Mouse (Mus musculus) heart, adult 2 months (tissue): ENCODE results near the gene Rpp25. TPM values are rescaled to one million over a fixed set of nuclear protein-coding genes. Genes with fewer than 3 reads are reported as not detected.
A peak's percentile ranks its signal among the peaks of the same experiment; 100 is the strongest.

Experiments
- DNase-seq, 2 experiments: peaks; one replicate each; pipeline ENCODE4 v3.0.0; 2021
- H3K27ac ChIP-seq: fragments of 200-600 bp; 2 replicates; pipeline ENCODE4 v1.8.1; 2022
- H3K27me3 ChIP-seq: fragments of 200-500 bp; 2 replicates; pipeline ENCODE4 v1.6.1; 2012; ENCODE audit warnings: mild to moderate bottlenecking, low read length, inconsistent platforms, mixed read lengths; ENCODE audit not compliant: control insufficient read depth, insufficient read depth
- H3K36me3 ChIP-seq: fragments of 200-500 bp; 2 replicates; pipeline ENCODE4 v1.6.1; 2012; ENCODE audit warnings: low read length, inconsistent platforms; ENCODE audit not compliant: control insufficient read depth, insufficient read depth
- H3K4me1 ChIP-seq: fragments of 200-500 bp; 2 replicates; pipeline ENCODE4 v1.6.1; 2011; ENCODE audit warnings: low read length; ENCODE audit not compliant: control insufficient read depth, insufficient read depth
- H3K4me3 ChIP-seq: fragments of 200-600 bp; 2 replicates; pipeline ENCODE4 v1.8.1; 2022
- H3K79me2 ChIP-seq: fragments of 200-500 bp; replicated peaks from 2 replicates; pipeline ENCODE4 v1.6.1; 2012; ENCODE audit warnings: mild to moderate bottlenecking, inconsistent platforms, low read length, moderate library complexity, mixed read lengths; ENCODE audit not compliant: control insufficient read depth, insufficient read depth
- H3K9ac ChIP-seq: fragments of 200-500 bp; 2 replicates; pipeline ENCODE4 v1.6.1; 2012; ENCODE audit warnings: low read depth, mild to moderate bottlenecking, control low read depth, inconsistent platforms, low read length, mixed read lengths
- CTCF ChIP-seq: fragments of 200-600 bp; IDR thresholded peaks from 2 replicates; pipeline ENCODE4 v1.8.1; 2022; ENCODE audit warnings: antibody characterized with exemption, mild to moderate bottlenecking, moderate library complexity
- EP300 ChIP-seq: fragments of 200-500 bp; IDR thresholded peaks from 2 replicates; pipeline ENCODE4 v1.6.1; 2011; ENCODE audit warnings: low read depth, low read length, control low read depth; ENCODE audit not compliant: insufficient read depth
- POLR2A ChIP-seq: fragments of 200-500 bp; IDR thresholded peaks from 2 replicates; pipeline ENCODE4 v1.6.1; 2011; ENCODE audit warnings: mild to moderate bottlenecking, low read depth, low read length, control low read depth; ENCODE audit not compliant: insufficient read depth
- WGBS: fragments of 180-500 bp; shearing (Covaris S2); methylation state at CpG from one replicate; pipeline ENCODE4 v1.1.7; 2018; 5-methylcytosine and 5-hydroxymethylcytosine counted together
- intact Hi-C: fragments of 180-260 bp; cut with DNase I; formaldehyde crosslinking; loops from one replicate; pipeline ENCODE4 v1.15.1; 2025
- polyA plus RNA-seq: library from polyadenylated mRNA; depleted of rRNA; stranded (reverse); fragments of >200 nt; gene quantifications from 2 replicates; pipeline ENCODE4 v1.2.3, GENCODE M21; 2012
- total RNA-seq, 2 experiments: library from RNA; stranded (reverse); gene quantifications; 2 replicates each; pipeline ENCODE4 v1.2.3; 2021

The Rpp25 gene
- total and polyA plus RNA-seq, 3 experiments = 1.6 to 2.1 (median 1.6) TPM

GRCm38 (mm10) chr9:57504891-57505290, 1.1 kb downstream of the Rpp25 start:
- 58% methylated on average over 10 of the region's 10 CpGs for WGBS
- H3K4me1 ChIP-seq = no peaks in the 10 kb centered on the region
- no peaks in the 10 kb centered on the region for H3K36me3 ChIP-seq
- H3K27ac ChIP-seq = no peak overlapping the region
- DNase-seq = no peak
- H3K4me3 ChIP-seq = no peak overlapping the region; the same call in 1 of the 2 replicates
- peaks cover 5% of the 10 kb centered on the region for H3K27me3 ChIP-seq
- no peaks in the 10 kb centered on the region for H3K79me2 ChIP-seq
- intact Hi-C loops = no loop called here
- TF ChIP-seq CTCF (no peak), POLR2A (no peak), EP300 (no peak)
- H3K9ac ChIP-seq = no peak overlapping the region

GRCm38 (mm10) chr9:57505700-57506099, 1.9 kb downstream of the Rpp25 start:
- no peak overlapping the region for H3K4me3 ChIP-seq
- 2% methylated on average over 8 of the region's 8 CpGs for WGBS
- H3K9ac ChIP-seq = no peak overlapping the region
- H3K27ac ChIP-seq = peak overlapping the region; percentile 36; the same call in 1 of the 2 replicates
- DNase-seq = peak; percentile 72 to 82
- TF ChIP-seq POLR2A (no peak), CTCF (peak; percentile 19), EP300 (peak; percentile 46; the same call in 1 of the 2 replicates)
- no peaks in the 10 kb centered on the region for H3K36me3 ChIP-seq
- H3K79me2 ChIP-seq = no peaks in the 10 kb centered on the region
- H3K27me3 ChIP-seq = peaks cover 5% of the 10 kb centered on the region
- intact Hi-C loops = no loop called here
- no peaks in the 10 kb centered on the region for H3K4me1 ChIP-seq

- H3K36me3 ChIP-seq = no peaks in the 10 kb centered on the region
- H3K79me2 ChIP-seq = no peaks in the 10 kb centered on the region
- H3K27me3 ChIP-seq = no peaks in the 10 kb centered on the region
- H3K9ac ChIP-seq = no peak overlapping the region
- H3K4me3 ChIP-seq = no peak overlapping the region
- DNase-seq = no peak
- intact Hi-C loops = no loop called here
- no peaks in the 10 kb centered on the region for H3K4me1 ChIP-seq
- WGBS = 89% methylated on average over 2 of the region's 2 CpGs
- no peak overlapping the region for H3K27ac ChIP-seq
- no peak for TF ChIP-seq CTCF
These were observed 6.8 kb downstream of the Rpp25 start for GRCm38 (mm10) chr9:57510577-57510976.

GRCm38 (mm10) chr9:57517113-57517512, 13.3 kb downstream of the Rpp25 start:
- peaks cover 1% of the 10 kb centered on the region; the same call in 1 of the 2 replicates for H3K79me2 ChIP-seq
- H3K4me1 ChIP-seq = peaks cover 2% of the 10 kb centered on the region
- H3K9ac ChIP-seq = no peak overlapping the region
- peak; percentile 45 to 70 for DNase-seq
- 4% methylated on average over 3 of the region's 3 CpGs for WGBS
- H3K27ac ChIP-seq = no peak overlapping the region
- peak; percentile 93 for TF ChIP-seq CTCF
- TF ChIP-seq POLR2A = no peak
- TF ChIP-seq EP300 = no peak
- peaks cover under 1% of the 10 kb centered on the region; the same call in 1 of the 2 replicates for H3K36me3 ChIP-seq
- H3K27me3 ChIP-seq = no peaks in the 10 kb centered on the region
- intact Hi-C loops = loop anchor here (1.0 to 5.0 kb wide), 2 partner anchors 32 to 255 kb away; partner anchors contain the start of gene 1700017B05Rik
- H3K4me3 ChIP-seq = no peak overlapping the region

- 30% methylated on average over 16 of the region's 16 CpGs for WGBS
- TF ChIP-seq CTCF (0 out of 2 replicates have a peak, but pooled peaks have one; percentile 11), POLR2A (no peak)
- DNase-seq = no peak
- peak overlapping the region; percentile 99 for H3K27ac ChIP-seq
- H3K4me3 ChIP-seq = peak overlapping the region; percentile 92
- peak overlapping the region; percentile 76 for H3K9ac ChIP-seq
- peaks cover 15% of the 10 kb centered on the region for H3K36me3 ChIP-seq
- intact Hi-C loops = loop anchor here (5.0 to 10.0 kb wide), 3 partner anchors 137 to 586 kb away; partner anchors contain the start of gene Imp3
- peaks cover 3% of the 10 kb centered on the region for H3K79me2 ChIP-seq
- H3K27me3 ChIP-seq = no peaks in the 10 kb centered on the region
- peaks cover 7% of the 10 kb centered on the region for H3K4me1 ChIP-seq
These were observed 16.7 kb downstream of the Rpp25 start for GRCm38 (mm10) chr9:57520375-57521055.
